Mouse (Mus musculus) adrenal gland, postnatal 14 days (tissue): ENCODE data around the gene Slco6d1. TPM values are rescaled to one million over a fixed set of nuclear protein-coding genes. Genes with fewer than 3 reads are reported as not detected.
"Not testable (repeated sequence)": the region's sequence is repeated elsewhere in the genome, so short reads cannot be mapped to it uniquely, and the experiment has no call there.

Experiments
- DNase-seq: peaks from one replicate; pipeline ENCODE4 v3.0.0; 2021; ENCODE audit warnings: mixed read lengths
- long read RNA-seq, 2 experiments: library from polyadenylated mRNA; stranded (forward); transcript quantifications; one replicate each; pipeline ENCODE4 v2.0.0; 2021
- microRNA-seq, 2 experiments: library from miRNA; unstranded; fragments of <30 nt; microRNA quantifications; one replicate each; pipeline ENCODE4 v1.2.0; 2021
- total RNA-seq: library from RNA; stranded (reverse); gene quantifications from 2 replicates; pipeline ENCODE4 v1.2.3, GENCODE M21; 2021

Slco6d1 gene
- total RNA-seq: not detected in 2 replicates
- long read RNA-seq, experiment 1: 0 reads
- long read RNA-seq, experiment 2: 0 reads

DNA sequence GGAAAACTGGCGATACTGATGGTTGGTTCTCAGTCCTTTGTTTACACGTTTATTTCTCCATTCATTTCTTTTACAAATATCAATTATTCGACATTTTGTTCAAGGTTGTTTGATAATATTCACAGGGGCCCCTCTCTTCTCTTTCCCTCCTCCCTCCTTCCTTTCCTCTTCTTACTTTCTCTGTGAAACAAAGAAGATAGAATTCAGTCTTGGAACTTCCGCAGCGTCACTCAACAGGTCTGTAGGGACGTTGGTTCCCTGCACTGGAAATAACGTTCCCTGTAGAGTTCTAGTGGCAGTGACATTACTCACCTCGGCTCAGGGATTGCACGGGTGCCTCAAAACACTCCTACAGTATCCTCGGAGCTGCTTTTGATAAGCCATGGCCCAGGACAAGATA is at the start of gene Slco6d1:
Gene Slco6d1 (plus strand): TSS at position 301 of the 400 bp plus-strand sequence.
- no peak for DNase-seq

DNA sequence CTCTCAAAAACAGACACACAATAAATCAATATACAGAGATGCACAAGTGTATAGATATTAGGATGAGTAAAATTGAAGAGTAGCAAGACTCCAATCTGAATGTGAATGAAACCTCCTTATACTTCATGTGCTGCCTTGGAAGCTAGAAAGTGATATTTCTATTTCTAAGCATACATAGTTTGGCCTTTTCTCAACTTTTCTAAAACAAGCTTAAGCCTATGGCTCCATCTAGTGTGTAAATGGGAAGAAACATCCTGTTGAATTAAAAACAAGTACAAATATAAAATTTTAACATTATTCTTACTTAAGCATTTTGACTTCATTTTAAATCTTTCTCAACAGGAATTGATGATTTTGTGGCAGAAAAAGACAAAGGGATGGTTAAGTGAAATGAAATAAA is 28.9 kb upstream of the Slco6d1 start:
- DNase-seq: no peak

DNA sequence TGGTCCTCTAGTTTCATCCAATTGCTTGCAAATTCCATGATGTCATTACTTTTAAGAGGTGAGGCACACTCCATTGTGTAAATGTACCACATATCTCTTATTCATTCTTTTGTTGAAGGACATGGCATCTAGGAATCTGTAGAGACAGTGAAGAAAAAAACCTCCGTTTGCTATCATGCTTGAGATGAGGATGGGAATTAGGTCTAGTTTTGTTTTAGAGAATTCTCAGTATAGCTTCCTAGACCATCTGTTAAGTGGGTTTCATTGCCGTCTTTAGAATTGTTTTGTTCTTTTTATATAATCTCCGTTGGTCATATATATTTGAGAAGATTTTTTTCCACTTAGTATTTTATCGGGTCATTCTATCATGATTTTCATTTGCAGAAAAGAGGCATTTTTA is 27.0 kb downstream of the Slco6d1 start:
- DNase-seq: no peak

DNA sequence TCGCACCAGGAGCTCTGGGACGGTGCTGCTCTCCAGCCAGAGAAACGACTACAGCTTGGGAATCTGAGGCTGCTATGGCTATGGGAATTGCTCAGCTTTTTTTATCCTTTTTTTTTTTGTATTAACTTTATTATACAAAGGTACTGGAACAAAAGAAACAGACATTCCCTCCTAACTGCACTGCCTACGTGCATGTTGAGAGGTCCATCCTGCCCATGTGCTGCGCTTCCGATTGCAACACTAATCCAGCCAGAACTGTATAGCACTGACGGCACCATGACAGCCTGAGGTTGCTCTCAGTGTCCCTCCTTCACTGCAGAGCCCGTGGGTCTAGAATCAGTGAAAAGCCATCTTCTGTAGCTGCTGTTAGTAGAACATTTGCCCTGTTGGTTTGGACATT is 38.3 kb downstream of the Slco6d1 start:
- DNase-seq: not testable (repeated sequence)

DNA sequence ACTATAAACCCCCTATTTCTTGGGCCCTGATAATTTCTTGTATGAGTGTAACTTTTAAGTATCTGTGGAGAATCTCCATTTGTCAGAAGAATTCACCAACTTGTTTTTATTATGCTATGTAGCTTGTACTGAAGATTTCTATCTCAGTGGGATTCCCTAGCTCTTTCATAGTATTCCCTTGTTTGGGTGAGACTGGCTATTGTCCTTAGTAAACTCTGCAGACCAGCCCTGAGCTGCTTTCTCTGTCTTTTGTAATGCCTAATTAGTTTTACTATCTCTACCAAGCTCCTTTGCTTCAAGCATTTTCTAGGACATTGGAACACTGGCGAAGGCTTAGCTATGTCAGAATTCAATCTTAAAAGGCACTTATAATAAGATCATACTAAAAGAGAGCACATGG is 55.5 kb downstream of the Slco6d1 start:
- DNase-seq: not testable (repeated sequence)

DNA sequence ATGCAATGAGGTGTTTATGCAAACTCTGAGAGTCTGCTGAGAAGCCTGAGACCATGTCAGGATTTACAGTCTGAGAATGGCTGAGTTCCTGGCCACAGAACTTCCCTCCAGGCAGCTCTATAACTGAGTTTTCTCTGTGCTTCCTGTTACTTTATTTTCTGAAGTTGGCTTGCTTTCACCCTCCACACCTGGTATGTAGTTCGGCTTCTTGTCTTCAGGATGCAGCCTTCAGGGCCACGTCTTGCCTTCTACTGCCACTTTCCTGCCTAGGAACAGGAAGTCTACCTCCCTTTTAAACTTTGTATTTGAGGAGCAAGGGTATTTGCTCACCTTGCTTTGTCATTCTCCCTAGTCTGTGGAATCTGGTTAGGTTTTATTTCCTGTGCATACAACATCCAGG is 58.3 kb downstream of the Slco6d1 start:
- DNase-seq: no peak

DNA sequence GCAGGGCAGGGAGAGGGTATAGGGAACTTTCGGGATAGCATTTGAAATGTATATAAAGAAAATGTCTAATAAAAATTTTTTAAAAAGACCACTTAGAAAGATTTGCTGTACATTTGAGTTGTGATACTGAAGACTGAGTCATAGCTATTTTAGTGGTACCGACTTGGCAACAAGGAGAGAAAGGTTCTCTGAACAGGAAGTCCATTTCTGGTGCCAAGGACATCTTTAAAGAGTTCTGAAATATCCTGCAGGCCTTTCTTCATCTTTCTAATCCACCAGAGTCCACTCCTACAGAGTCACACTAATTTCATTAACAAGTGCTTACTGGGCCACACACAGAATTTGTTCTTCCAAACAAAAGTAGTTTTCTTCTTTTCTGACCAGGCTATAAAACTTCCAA is 85.1 kb downstream of the Slco6d1 start:
- DNase-seq: no peak

DNA sequence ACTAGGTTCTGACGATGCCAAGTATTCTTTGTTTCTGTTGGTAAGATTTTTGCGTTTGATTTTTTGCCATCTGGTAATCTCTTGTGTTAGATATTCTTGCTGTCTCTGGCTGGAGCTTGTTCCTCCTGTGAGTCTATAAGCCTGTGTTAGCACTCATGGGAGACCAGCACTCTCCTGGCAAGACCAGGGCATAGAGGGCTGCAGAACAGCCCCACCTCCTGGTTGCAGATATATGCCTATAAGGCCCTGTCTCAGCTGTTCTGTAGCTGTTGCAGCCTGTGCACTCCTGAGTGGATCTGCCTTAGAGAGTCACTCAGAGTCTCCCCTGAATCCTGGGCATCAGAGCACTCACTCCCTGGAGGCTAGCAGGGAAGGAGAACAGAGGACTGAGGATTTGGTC is 102.1 kb downstream of the Slco6d1 start:
- no peak for DNase-seq

DNA sequence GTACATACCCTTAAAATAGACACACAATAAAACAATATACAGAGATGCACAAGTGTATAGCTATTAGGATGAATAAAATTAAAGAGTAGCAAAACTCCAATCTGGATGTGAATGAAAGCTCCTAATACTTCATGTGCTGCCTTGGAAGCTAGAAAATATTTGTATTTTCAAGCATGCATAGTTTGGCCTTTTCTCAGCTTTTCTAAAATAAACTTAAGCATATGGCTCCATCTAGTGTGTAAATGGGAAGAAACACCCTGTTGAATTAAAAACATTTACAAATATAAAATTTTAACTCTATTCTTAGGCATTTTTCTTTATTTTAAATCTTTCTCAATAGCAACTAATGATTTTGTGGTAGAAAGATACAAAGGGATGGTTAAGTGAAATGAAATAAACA is 102.6 kb downstream of the Slco6d1 start:
- no peak for DNase-seq

DNA sequence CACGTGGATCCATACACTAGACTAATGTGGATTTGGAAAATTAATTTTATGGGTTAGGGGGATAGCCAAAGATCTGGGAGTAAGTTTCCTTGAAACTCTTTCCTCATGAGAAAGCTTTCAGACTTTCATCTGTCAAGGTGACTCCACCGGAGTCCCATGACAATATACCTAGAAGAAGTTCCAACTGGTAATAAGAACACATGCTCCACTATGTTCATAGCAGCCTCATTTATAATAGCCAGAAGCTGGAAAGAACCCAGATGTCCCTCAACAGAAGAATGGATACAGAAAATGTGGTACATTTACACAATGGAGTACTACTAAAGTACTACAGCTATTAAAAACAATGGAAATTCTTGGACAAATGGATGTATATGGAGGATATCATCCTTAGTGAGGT is 107.4 kb downstream of the Slco6d1 start:
- not testable (repeated sequence) for DNase-seq

DNA sequence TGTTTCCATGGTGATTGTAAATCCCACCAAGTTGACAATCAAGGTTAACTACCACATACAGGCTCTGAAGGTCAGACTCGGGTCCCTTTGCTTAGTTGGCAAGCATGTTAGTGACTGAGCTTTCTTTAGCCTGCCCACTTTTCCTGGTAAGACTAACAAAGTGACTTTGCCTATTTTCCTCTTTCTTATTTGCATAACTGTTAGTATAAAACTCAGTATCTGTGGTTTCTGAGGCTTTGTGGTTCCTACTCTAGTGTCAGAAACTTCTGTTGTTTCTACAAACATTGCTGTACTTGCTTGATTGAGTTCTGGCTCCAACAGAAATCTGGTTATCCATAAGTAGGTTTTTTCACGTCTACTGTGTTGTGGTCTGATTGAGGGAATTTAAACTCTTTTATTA is 124.4 kb downstream of the Slco6d1 start:
- no peak for DNase-seq

DNA sequence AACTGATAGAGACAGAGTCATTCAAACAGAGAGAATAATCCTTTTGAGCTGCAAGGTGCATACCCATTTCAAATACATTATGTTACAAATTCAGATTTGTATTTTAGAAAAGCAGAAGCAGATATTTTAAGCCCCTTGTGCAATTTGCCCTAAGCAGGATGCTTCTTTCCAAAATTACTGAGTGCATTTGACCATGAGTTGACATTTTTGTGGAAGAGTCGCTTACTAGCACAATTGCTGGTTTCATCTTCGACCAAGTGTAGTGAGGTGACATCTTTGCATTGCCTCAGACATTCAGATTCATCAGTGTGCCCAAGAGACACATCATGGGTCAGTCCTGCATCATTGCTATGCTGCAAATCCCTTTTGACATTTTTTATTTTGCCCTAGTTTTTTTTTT is 133.5 kb downstream of the Slco6d1 start:
- DNase-seq: no peak

DNA sequence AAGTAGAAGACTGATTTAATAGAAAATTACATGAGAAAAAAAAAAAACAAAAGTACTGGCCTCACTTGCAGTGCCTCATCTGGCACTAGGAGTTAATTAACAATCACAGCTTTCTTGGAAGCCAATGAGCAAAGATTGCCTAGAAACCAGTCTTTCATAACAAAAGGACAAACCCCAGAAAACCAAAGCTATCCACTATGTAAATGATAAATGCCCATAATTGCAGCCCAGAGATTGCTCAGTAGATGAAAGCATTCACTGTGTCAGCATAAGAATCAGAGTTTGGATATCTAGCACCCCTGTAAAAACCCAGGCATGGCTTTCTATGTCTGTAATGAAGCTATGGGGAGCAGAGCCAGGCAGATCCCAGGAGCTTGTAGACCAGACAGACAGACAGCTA is 144.8 kb downstream of the Slco6d1 start:
- DNase-seq: no peak

Small RNA genes lying within 50 kb of the gene (microRNA-seq; reads per million reads assigned to microRNA genes)
- 0 reads per million in 2 experiments for gene Gm26134
